ENCODE assay signal across 29 mouse cellular contexts in genomic region chr13:38638694-38639093, GRCm38 (mm10).
"Had no signal": no experiment of that assay in that cellular context is flagged by ENCODE, and none has a peak within 500 bp of the region (broad histone marks: within the 10 kb centered on the region; RNA-seq: fewer than 3 reads in every experiment).

No protein-coding gene starts in this region.

- H3K27me3 ChIP-seq: limb, embryonic 12.5 days; limb, embryonic 13.5 days; limb, embryonic 15.5 days; liver, embryonic 12.5 days; liver, embryonic 13.5 days; liver, embryonic 15.5 days; lung, embryonic 15.5 days; midbrain, embryonic 12.5 days; midbrain, embryonic 13.5 days; midbrain, embryonic 15.5 days had no signal

- H3K4me2 ChIP-seq: limb, embryonic 12.5 days; limb, embryonic 13.5 days; limb, embryonic 15.5 days; liver, embryonic 11.5 days; liver, embryonic 12.5 days; liver, embryonic 13.5 days; liver, embryonic 15.5 days; lung, embryonic 14.5 days; lung, embryonic 15.5 days; midbrain, embryonic 11.5 days; midbrain, embryonic 12.5 days; midbrain, embryonic 13.5 days; midbrain, embryonic 15.5 days had no signal

- H3K27ac ChIP-seq: left cerebral cortex, adult 2 months; limb, embryonic 10.5 days; limb, embryonic 12.5 days; limb, embryonic 13.5 days; limb, embryonic 15.5 days; liver, embryonic 12.5 days; liver, embryonic 13.5 days; liver, embryonic 14.5 days; liver, embryonic 15.5 days; lung, embryonic 15.5 days; macrophage; midbrain, embryonic 10.5 days; midbrain, embryonic 12.5 days; midbrain, embryonic 13.5 days; midbrain, embryonic 15.5 days had no signal

- DNase-seq: liver; liver, embryonic 13.5 days; liver, postnatal 0 days; lung, adult 18-20 months; lung, adult 2 months; lung, embryonic 14.5 days; lung, postnatal 10 days; lung, postnatal 14 days; lung, postnatal 36 days; lung, postnatal 4 days; midbrain, embryonic 14.5 days had no signal

- H3K4me3 ChIP-seq: left cerebral cortex, adult 2 months; limb, embryonic 10.5 days; limb, embryonic 12.5 days; limb, embryonic 13.5 days; limb, embryonic 15.5 days; liver, embryonic 12.5 days; liver, embryonic 13.5 days; liver, embryonic 15.5 days; lung, embryonic 15.5 days; midbrain, embryonic 10.5 days; midbrain, embryonic 12.5 days; midbrain, embryonic 13.5 days; midbrain, embryonic 15.5 days had no signal

- H3K9ac ChIP-seq: limb, embryonic 12.5 days; limb, embryonic 13.5 days; limb, embryonic 15.5 days; liver, embryonic 12.5 days; liver, embryonic 13.5 days; liver, embryonic 14.5 days; liver, embryonic 15.5 days; liver, postnatal 0 days; lung, embryonic 14.5 days; lung, embryonic 15.5 days; midbrain, embryonic 12.5 days; midbrain, embryonic 13.5 days; midbrain, embryonic 15.5 days had no signal

- ATAC-seq: liver, embryonic 12.5 days; liver, postnatal 0 days; lung, postnatal 0 days; midbrain, embryonic 13.5 days; midbrain, embryonic 15.5 days; midbrain, embryonic 16.5 days had no signal

- H3K9me3 ChIP-seq: limb, embryonic 10.5 days; limb, embryonic 15.5 days; liver, embryonic 12.5 days; liver, embryonic 13.5 days; liver, embryonic 15.5 days; lung, embryonic 15.5 days; midbrain, embryonic 10.5 days; midbrain, embryonic 12.5 days; midbrain, embryonic 13.5 days; midbrain, embryonic 15.5 days had no signal
